Mouse (Mus musculus) lung, postnatal 25 days (tissue): ENCODE results near the gene Arhgef19.

Experiments
- DNase-seq: peaks from one replicate; pipeline ENCODE4 v3.0.0; 2022; ENCODE audit warnings: low spot score

Arhgef19 gene

GRCm38 (mm10) chr4:141285128-141285527 lies 45.8 kb downstream of the Arhgef19 start:
- no peak for DNase-seq

GRCm38 (mm10) chr4:141286860-141287517 lies 47.7 kb downstream of the Arhgef19 start:
- DNase-seq: peak; percentile 88

- DNase-seq: peak; percentile 61
These were observed 48.3 kb downstream of the Arhgef19 start for GRCm38 (mm10) chr4:141287518-141288004.

- no peak for DNase-seq
These were observed 48.9 kb downstream of the Arhgef19 start for GRCm38 (mm10) chr4:141288152-141288551.

GRCm38 (mm10) chr4:141291571-141292375 lies 52.5 kb downstream of the Arhgef19 start:
- no peak for DNase-seq

- DNase-seq: no peak
These were observed 56.5 kb downstream of the Arhgef19 start for GRCm38 (mm10) chr4:141295774-141296186.

- no peak for DNase-seq
These were observed 58.6 kb downstream of the Arhgef19 start for GRCm38 (mm10) chr4:141297934-141298333.

- no peak for DNase-seq
These were observed 60.1 kb downstream of the Arhgef19 start for GRCm38 (mm10) chr4:141299356-141299755.

- no peak for DNase-seq
These were observed 60.9 kb downstream of the Arhgef19 start for GRCm38 (mm10) chr4:141300196-141300595.

GRCm38 (mm10) chr4:141301116-141301553 lies 61.8 kb downstream of the Arhgef19 start, which contains the start of gene Epha2:
Gene Epha2 (plus strand): TSS chr4:141301240.
- DNase-seq: peak; percentile 96

- peak; percentile 85 for DNase-seq
These were observed 62.5 kb downstream of the Arhgef19 start for GRCm38 (mm10) chr4:141301591-141302427.

- no peak for DNase-seq
These were observed 63.4 kb downstream of the Arhgef19 start for GRCm38 (mm10) chr4:141302428-141303401.

- DNase-seq: no peak
These were observed 64.3 kb downstream of the Arhgef19 start for GRCm38 (mm10) chr4:141303402-141304222.

GRCm38 (mm10) chr4:141304223-141304611 lies 64.9 kb downstream of the Arhgef19 start:
- no peak for DNase-seq

- DNase-seq: no peak
These were observed 66.8 kb downstream of the Arhgef19 start for GRCm38 (mm10) chr4:141306057-141306456.
